Mouse (Mus musculus): ENCODE data around the gene Aspg.

DNA sequence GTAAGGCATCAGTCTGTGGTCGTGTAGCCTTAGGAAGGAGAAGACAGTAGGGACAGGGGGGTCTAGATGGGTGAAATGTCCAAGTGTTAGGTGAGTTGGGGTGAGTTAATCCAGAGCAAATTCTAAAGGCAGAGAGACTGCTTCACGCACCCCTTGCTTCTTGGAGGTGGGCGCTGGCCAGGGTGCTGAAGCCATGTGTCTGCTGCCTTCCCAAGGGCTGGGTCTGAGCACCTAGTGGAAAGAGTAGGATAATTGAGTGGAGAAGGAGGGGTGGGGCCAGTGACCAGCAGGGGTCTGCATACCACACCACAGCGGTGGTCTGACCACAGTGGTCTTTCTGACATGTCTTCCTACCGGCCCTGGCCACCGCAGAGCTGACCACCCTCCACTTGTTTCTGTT, 34.8 kb downstream of the Aspg start:
- TF ChIP-seq CTCF (IDR thresholded peaks at IDR 0.05; ENCODE audit: borderline replicate concordance, insufficient read depth, low read length) (no peak), POLR2A (IDR thresholded peaks at IDR 0.05; ENCODE audit: low read depth, low read length) (no peak)

Measured in embryonic fibroblast, embryonic 13.5 days (primary cell).